Mouse (Mus musculus) c-Kit-positive CD71-negative TER-119-negative erythroid progenitor cells, embryonic 14.5 days (primary cell): ENCODE measurements around the gene Gins1.

Experiments
- DNase-seq: peaks from one replicate; pipeline ENCODE4 v3.0.0-alpha.2; 2013; ENCODE audit warnings: low read depth

Gene Gins1

GRCm38 (mm10) chr2:150963246-150963645 is 58.0 kb downstream of the Gins1 start:
- no peak for DNase-seq

GRCm38 (mm10) chr2:150964641-150965040 is 59.4 kb downstream of the Gins1 start:
- no peak for DNase-seq

- no peak for DNase-seq
Observed at GRCm38 (mm10) chr2:150965951-150966350, 60.8 kb downstream of the Gins1 start.

GRCm38 (mm10) chr2:150967491-150967890 is 62.3 kb downstream of the Gins1 start:
- DNase-seq: no peak

- no peak for DNase-seq
Observed at GRCm38 (mm10) chr2:150969231-150969630, 64.0 kb downstream of the Gins1 start.

- DNase-seq: no peak
Observed at GRCm38 (mm10) chr2:150971856-150972255, 66.7 kb downstream of the Gins1 start.

- no peak for DNase-seq
Observed at GRCm38 (mm10) chr2:150972681-150973080, 67.5 kb downstream of the Gins1 start.

- no peak for DNase-seq
Observed at GRCm38 (mm10) chr2:150973401-150974115, 68.4 kb downstream of the Gins1 start.

- DNase-seq: peak; percentile 18
Observed at GRCm38 (mm10) chr2:150976871-150977270, 71.7 kb downstream of the Gins1 start.

- no peak for DNase-seq
Observed at GRCm38 (mm10) chr2:150977676-150978075, 72.5 kb downstream of the Gins1 start.

GRCm38 (mm10) chr2:150978791-150979190 is 73.6 kb downstream of the Gins1 start:
- DNase-seq: no peak

GRCm38 (mm10) chr2:150979861-150980620 is 74.8 kb downstream of the Gins1 start:
- no peak for DNase-seq
